Mouse (Mus musculus) liver, adult 2 months (tissue): ENCODE results near the gene Alkbh1.

Experiments used
- CTCF ChIP-seq: fragments of 200-500 bp; IDR thresholded peaks from 2 replicates; pipeline ENCODE4 v1.5.1; 2011; ENCODE audit warnings: low read depth, low read length, control low read depth
- POLR2A ChIP-seq: fragments of 200-500 bp; IDR thresholded peaks from 2 replicates; pipeline ENCODE4 v1.6.1; 2011; ENCODE audit warnings: low read length, control low read depth; ENCODE audit not compliant: insufficient read depth; ENCODE audit errors: extremely low read depth

GRCm38 (mm10) chr12:87401883-87402282 is 41.9 kb downstream of the Alkbh1 start:
- TF ChIP-seq POLR2A: no peak
- TF ChIP-seq CTCF: no peak
